Mouse (Mus musculus) T-helper 2 cell (primary cell): ENCODE measurements at regions not wholly inside any gene's neighbourhood (a gene's known extent, or its start where the extent isn't known, plus 50 kb on each side); places are given as distances from the start of the nearest gene placed in this dataset.

Experiments used
- in situ Hi-C: fragments of 300-600 bp; cut with MboI, MseI; formaldehyde crosslinking; loops from one replicate; pipeline ENCODE4 v1.15.1; 2025; ENCODE audit warnings: high pct_unique_total_duplicates

DNA sequence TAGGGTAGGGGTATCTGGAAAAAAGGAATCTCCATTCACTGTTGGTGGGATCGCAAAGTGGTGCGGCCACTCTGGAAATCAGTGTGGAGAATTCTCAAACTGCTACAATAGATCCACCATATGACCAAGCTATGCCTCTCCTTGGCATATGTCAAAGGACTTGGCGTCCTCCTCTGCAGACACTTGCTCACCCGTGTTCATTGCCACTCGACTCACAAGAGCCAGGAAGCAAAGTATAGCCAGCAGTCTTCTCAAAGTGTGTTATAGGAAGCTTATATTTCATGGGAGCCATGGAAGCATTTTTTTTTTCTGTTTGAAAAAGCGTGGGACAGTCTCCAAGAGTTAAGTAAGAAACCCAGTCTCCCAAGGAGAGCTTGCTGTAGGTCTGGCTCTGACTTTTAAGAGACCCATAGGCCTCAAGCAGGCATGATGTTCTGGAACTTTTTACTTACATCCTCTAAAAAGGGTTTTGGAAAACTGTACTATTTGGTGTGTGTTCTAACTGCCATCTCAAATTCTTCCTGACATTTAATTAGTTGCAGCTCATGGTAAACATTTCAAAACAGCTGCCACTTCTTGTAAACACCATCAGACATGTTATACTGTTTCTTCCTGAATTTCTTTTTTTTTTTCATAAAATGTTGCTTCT lies 89.6 kb upstream of the Maged2 start:
- in situ Hi-C loops, result loop anchor here (10.0 kb wide), 1 partner anchor 1701 kb away; no protein-coding TSS in a partner anchor

GRCm38 (mm10) chrX:150902862-150903261 lies 88.7 kb upstream of the Maged2 start:
- in situ Hi-C loops, result loop anchor here (10.0 kb wide), 1 partner anchor 1702 kb away; no protein-coding TSS in a partner anchor
